Mouse (Mus musculus): ENCODE measurements around the gene Thap8. TPM values are rescaled to one million over a fixed set of nuclear protein-coding genes. Genes with fewer than 3 reads are reported as not detected.

Thap8 gene
- polyA plus RNA-seq, 1 experiment from 2014 or later = 0.36 TPM

DNA sequence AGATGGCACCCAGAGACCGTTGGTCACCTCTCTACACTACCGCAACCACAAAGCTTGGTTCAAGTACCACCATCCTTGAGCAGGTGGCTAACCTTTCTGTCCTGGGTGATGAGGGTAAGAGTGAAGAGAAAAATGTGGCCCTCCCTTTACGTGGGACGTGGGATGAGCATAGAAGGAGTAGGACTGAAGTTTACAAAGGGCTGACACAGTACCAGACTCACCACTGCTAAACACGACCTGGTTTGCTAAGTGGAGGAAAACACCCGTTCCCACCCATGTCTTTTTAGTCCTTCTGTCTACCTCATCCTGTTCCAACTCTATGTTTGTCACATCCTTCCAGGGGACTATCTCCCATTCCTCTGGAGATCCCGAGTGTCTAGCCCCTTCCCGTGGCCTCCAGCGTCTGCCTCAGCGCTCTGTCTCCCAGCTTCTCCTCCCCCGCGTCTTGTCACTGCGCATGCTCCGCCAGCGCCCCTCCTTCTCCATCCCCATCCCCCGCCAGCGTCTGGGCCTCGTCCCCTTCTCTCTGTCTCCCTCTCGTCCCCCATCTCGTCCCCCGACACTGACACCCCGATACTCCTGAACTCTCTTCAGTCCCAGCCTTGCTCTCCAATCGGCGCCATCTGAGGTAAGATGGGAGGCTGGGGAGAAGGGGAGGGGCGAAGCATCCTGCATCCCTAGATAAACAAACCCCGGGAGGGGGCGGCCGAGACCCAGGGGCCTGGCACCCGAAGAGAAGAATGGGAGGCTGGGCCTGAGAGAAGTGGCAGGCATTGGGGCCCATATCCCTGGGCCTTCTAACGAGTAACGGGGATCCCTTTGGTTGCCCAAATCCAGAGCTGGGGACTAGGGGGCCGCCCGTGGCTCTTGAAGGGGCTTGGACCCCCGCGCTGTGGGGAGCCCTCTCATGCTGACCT, 11.6 kb downstream of the Thap8 start, which contains the start of gene Clip3:
Gene Clip3 (plus strand): TSS at position 514 of the 917 bp plus-strand sequence.
- ATAC-seq (ENCODE audit: insufficient read depth, low FRiP score, low TSS enrichment) (peak; percentile 76), DNase-seq (ENCODE audit: low spot score) (peak; percentile 87)
- Histone ChIP-seq H3K27ac (ENCODE audit: low read depth, low read length) (0 out of 2 replicates have a peak within 1 kb of the TSS, but pooled peaks have one; percentile 2), H3K4me3 (ENCODE audit: low read depth, low read length) (peak within 1 kb of the TSS; percentile 49), H3K27me3 (ENCODE audit: control insufficient read depth, insufficient read depth, low read length) (no peaks in the 10 kb centered on the region), H3K9ac (ENCODE audit: low read length) (peak within 1 kb of the TSS; percentile 86), H3K9me3 (ENCODE audit: control insufficient read depth, low read length) (no peaks in the 10 kb centered on the region), H3K4me2 (ENCODE audit: low read depth) (peak within 1 kb of the TSS; percentile 74), H3K36me3 (ENCODE audit: control insufficient read depth, insufficient read depth, low read length) (peaks cover 2% of the 10 kb centered on the region; the same call in 1 of the 2 replicates), H3K4me1 (ENCODE audit: control insufficient read depth, insufficient read depth, low read length) (peaks cover 6% of the 10 kb centered on the region; the same call in 1 of the 2 replicates)
- 8% methylated on average over 34 of the region's 35 CpGs for WGBS

DNA sequence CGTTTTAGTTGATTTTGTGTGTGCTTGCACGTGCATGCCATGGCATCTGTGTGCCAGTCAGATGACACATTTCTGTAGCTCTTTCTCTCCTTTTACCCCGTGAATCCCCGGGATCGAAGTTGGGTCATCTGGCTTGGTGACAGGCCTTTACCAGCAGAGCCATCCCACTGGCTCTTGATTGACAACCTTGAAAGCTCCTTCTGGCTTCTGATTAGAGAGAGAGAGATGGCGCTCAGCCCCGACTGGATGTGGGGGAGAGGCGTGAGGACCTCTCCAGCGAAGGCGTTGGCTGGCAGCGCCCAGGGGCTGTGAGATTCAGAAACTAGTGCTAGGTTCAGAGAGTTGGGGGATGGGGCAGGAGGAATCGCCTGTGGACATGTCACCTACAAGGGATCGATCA, 13.9 kb downstream of the Thap8 start:
- H3K36me3 ChIP-seq (ENCODE audit: control insufficient read depth, insufficient read depth, low read length) = peaks cover 14% of the 10 kb centered on the region
- ATAC-seq (ENCODE audit: insufficient read depth, low FRiP score, low TSS enrichment) (no peak), DNase-seq (ENCODE audit: low spot score) (no peak)
- no peak overlapping the region for H3K27ac ChIP-seq (ENCODE audit: low read depth, low read length)
- no peaks in the 10 kb centered on the region for H3K27me3 ChIP-seq (ENCODE audit: control insufficient read depth, insufficient read depth, low read length)
- H3K4me3 ChIP-seq (ENCODE audit: low read depth, low read length) = no peak overlapping the region
- 88% methylated on average over 13 of the region's 13 CpGs for WGBS
- H3K4me1 ChIP-seq (ENCODE audit: control insufficient read depth, insufficient read depth, low read length) = peaks cover 6% of the 10 kb centered on the region; the same call in 1 of the 2 replicates
- no peaks in the 10 kb centered on the region for H3K9me3 ChIP-seq (ENCODE audit: control insufficient read depth, low read length)
- no peak overlapping the region for H3K9ac ChIP-seq (ENCODE audit: low read length)
- H3K4me2 ChIP-seq (ENCODE audit: low read depth) = no peak overlapping the region

DNA sequence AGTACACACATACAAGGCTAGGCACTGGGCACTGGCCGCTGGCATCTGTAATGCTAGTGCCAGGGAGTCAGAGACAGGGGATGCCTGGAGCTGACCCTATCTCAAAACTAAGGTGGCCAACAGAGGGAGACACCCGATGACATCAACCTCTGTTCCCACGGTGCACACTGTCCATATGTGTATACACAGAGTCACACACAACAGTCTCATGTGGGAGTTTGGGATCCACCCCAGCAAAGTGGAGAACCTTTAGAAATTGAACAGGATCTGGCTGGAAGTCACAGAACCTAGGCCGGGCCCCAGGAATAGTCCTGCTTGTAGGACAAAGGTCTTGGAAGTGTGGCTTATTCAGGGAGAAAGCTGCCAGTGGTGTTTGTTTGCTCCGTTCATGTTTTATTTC, 14.4 kb downstream of the Thap8 start:
- no peak overlapping the region for H3K4me3 ChIP-seq (ENCODE audit: low read depth, low read length)
- peaks cover 6% of the 10 kb centered on the region; the same call in 1 of the 2 replicates for H3K4me1 ChIP-seq (ENCODE audit: control insufficient read depth, insufficient read depth, low read length)
- no peak overlapping the region for H3K9ac ChIP-seq (ENCODE audit: low read length)
- H3K36me3 ChIP-seq (ENCODE audit: control insufficient read depth, insufficient read depth, low read length) = peaks cover 14% of the 10 kb centered on the region
- no peaks in the 10 kb centered on the region for H3K9me3 ChIP-seq (ENCODE audit: control insufficient read depth, low read length)
- WGBS = 92% methylated on average over 5 of the region's 5 CpGs
- no peak overlapping the region for H3K27ac ChIP-seq (ENCODE audit: low read depth, low read length)
- no peak overlapping the region for H3K4me2 ChIP-seq (ENCODE audit: low read depth)
- H3K27me3 ChIP-seq (ENCODE audit: control insufficient read depth, insufficient read depth, low read length) = no peaks in the 10 kb centered on the region
- DNase-seq (ENCODE audit: low spot score) (no peak), ATAC-seq (ENCODE audit: insufficient read depth, low FRiP score, low TSS enrichment) (no peak)

DNA sequence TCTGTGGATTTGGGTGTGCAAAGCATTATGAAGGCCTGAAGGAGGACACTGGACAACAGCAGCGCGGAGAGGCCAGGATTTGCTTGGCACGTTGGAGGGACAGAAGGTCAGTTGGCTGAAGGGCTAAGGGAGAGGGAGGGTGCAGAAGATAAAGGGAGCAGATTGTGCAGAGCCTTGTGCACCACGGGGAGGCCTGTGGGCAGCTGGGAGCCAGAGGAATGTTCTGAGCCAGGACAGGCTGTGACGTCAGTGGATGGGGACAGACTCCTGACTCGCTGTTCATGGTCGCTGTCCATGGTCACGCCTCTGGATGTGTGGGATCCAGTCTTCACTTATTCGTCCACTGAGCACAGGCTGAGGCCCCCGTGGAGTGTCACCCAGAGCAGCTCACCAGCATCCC, 15.2 kb downstream of the Thap8 start:
- 75% methylated on average over 10 of the region's 10 CpGs for WGBS
- Histone ChIP-seq H3K4me3 (ENCODE audit: low read depth, low read length) (no peak overlapping the region), H3K4me1 (ENCODE audit: control insufficient read depth, insufficient read depth, low read length) (peaks cover 6% of the 10 kb centered on the region; the same call in 1 of the 2 replicates), H3K4me2 (ENCODE audit: low read depth) (no peak overlapping the region), H3K27ac (ENCODE audit: low read depth, low read length) (no peak overlapping the region), H3K9ac (ENCODE audit: low read length) (no peak overlapping the region), H3K9me3 (ENCODE audit: control insufficient read depth, low read length) (no peaks in the 10 kb centered on the region), H3K36me3 (ENCODE audit: control insufficient read depth, insufficient read depth, low read length) (peaks cover 14% of the 10 kb centered on the region), H3K27me3 (ENCODE audit: control insufficient read depth, insufficient read depth, low read length) (no peaks in the 10 kb centered on the region)
- DNase-seq (ENCODE audit: low spot score) (no peak), ATAC-seq (ENCODE audit: insufficient read depth, low FRiP score, low TSS enrichment) (no peak)

- 92% methylated on average over 15 of the region's 15 CpGs for WGBS
- no peak overlapping the region for H3K27ac ChIP-seq (ENCODE audit: low read depth, low read length)
- ATAC-seq (ENCODE audit: insufficient read depth, low FRiP score, low TSS enrichment) (no peak), DNase-seq (ENCODE audit: low spot score) (no peak)
- no peaks in the 10 kb centered on the region for H3K27me3 ChIP-seq (ENCODE audit: control insufficient read depth, insufficient read depth, low read length)
- H3K9ac ChIP-seq (ENCODE audit: low read length) = no peak overlapping the region
- H3K4me2 ChIP-seq (ENCODE audit: low read depth) = no peak overlapping the region
- H3K36me3 ChIP-seq (ENCODE audit: control insufficient read depth, insufficient read depth, low read length) = peaks cover 19% of the 10 kb centered on the region
- H3K9me3 ChIP-seq (ENCODE audit: control insufficient read depth, low read length) = no peaks in the 10 kb centered on the region
- no peak overlapping the region for H3K4me3 ChIP-seq (ENCODE audit: low read depth, low read length)
- H3K4me1 ChIP-seq (ENCODE audit: control insufficient read depth, insufficient read depth, low read length) = peaks cover 6% of the 10 kb centered on the region; the same call in 1 of the 2 replicates
These were observed 16.9 kb downstream of the Thap8 start for GRCm38 (mm10) chr7:30296816-30297215.

GRCm38 (mm10) chr7:30297266-30297665, 17.4 kb downstream of the Thap8 start:
- H3K4me1 ChIP-seq (ENCODE audit: control insufficient read depth, insufficient read depth, low read length) = peaks cover 4% of the 10 kb centered on the region; the same call in 1 of the 2 replicates
- no peak overlapping the region for H3K9ac ChIP-seq (ENCODE audit: low read length)
- ATAC-seq (ENCODE audit: insufficient read depth, low FRiP score, low TSS enrichment) (no peak), DNase-seq (ENCODE audit: low spot score) (no peak)
- no peaks in the 10 kb centered on the region for H3K9me3 ChIP-seq (ENCODE audit: control insufficient read depth, low read length)
- H3K4me2 ChIP-seq (ENCODE audit: low read depth) = no peak overlapping the region
- no peaks in the 10 kb centered on the region for H3K27me3 ChIP-seq (ENCODE audit: control insufficient read depth, insufficient read depth, low read length)
- H3K4me3 ChIP-seq (ENCODE audit: low read depth, low read length) = no peak overlapping the region
- no peak overlapping the region for H3K27ac ChIP-seq (ENCODE audit: low read depth, low read length)
- peaks cover 23% of the 10 kb centered on the region for H3K36me3 ChIP-seq (ENCODE audit: control insufficient read depth, insufficient read depth, low read length)
- WGBS = 87% methylated on average over 16 of the region's 16 CpGs

DNA sequence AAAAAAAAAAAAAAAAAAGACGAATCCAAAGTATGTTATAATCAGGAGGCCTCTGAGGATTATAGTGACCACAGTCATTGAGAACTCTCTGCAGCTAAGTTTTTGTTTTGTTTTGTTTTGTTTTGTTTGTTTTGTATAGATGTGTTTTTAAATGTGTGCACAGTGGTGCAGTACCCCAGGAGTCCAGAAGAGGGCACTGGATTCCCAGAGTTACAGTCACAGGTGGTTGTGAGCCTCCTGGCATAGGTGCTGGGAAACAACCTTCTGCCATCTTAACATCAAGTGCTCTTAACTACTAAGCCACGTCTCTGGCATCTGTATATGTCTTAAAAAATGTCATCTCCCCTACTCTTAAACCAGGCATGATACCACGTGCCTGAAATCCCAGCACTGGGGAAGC, 21.0 kb downstream of the Thap8 start:
- H3K4me1 ChIP-seq (ENCODE audit: control insufficient read depth, insufficient read depth, low read length) = no peaks in the 10 kb centered on the region
- H3K4me2 ChIP-seq (ENCODE audit: low read depth) = no peak overlapping the region
- peaks cover 40% of the 10 kb centered on the region for H3K36me3 ChIP-seq (ENCODE audit: control insufficient read depth, insufficient read depth, low read length)
- H3K9ac ChIP-seq (ENCODE audit: low read length) = no peak overlapping the region
- 52% methylated on average over 3 of the region's 3 CpGs for WGBS
- DNase-seq (ENCODE audit: low spot score) = no peak
- ATAC-seq (ENCODE audit: insufficient read depth, low FRiP score, low TSS enrichment) = no peak; the same call in 1 of the 2 replicates
- no peaks in the 10 kb centered on the region for H3K9me3 ChIP-seq (ENCODE audit: control insufficient read depth, low read length)
- no peaks in the 10 kb centered on the region for H3K27me3 ChIP-seq (ENCODE audit: control insufficient read depth, insufficient read depth, low read length)
- no peak overlapping the region for H3K4me3 ChIP-seq (ENCODE audit: low read depth, low read length)
- H3K27ac ChIP-seq (ENCODE audit: low read depth, low read length) = no peak overlapping the region

GRCm38 (mm10) chr7:30306083-30306779, 26.3 kb downstream of the Thap8 start:
- DNase-seq (ENCODE audit: low spot score) = no peak
- WGBS = 89% methylated on average over 16 of the region's 16 CpGs
- H3K36me3 ChIP-seq (ENCODE audit: control insufficient read depth, insufficient read depth, low read length) = peaks cover 28% of the 10 kb centered on the region

More at GRCm38 (mm10) chr7:30306083-30306779, 26.3 kb downstream of the Thap8 start:
- no peak overlapping the region for H3K27ac ChIP-seq (ENCODE audit: low read depth, low read length)
- H3K27me3 ChIP-seq (ENCODE audit: control insufficient read depth, insufficient read depth, low read length) = no peaks in the 10 kb centered on the region
- H3K4me1 ChIP-seq (ENCODE audit: control insufficient read depth, insufficient read depth, low read length) = peaks cover 12% of the 10 kb centered on the region
- H3K9ac ChIP-seq (ENCODE audit: low read length) = no peak overlapping the region
- no peaks in the 10 kb centered on the region for H3K9me3 ChIP-seq (ENCODE audit: control insufficient read depth, low read length)
- no peak overlapping the region for H3K4me2 ChIP-seq (ENCODE audit: low read depth)
- no peak overlapping the region for H3K4me3 ChIP-seq (ENCODE audit: low read depth, low read length)
- ATAC-seq (ENCODE audit: insufficient read depth, low FRiP score, low TSS enrichment) = no peak

All from neural tube, embryonic 11.5 days (tissue).